Mouse (Mus musculus) mouse trophoblast stem cell (cell line): ENCODE data around the gene Specc1l.
"Not testable (repeated sequence)": the region's sequence is repeated elsewhere in the genome, so short reads cannot be mapped to it uniquely, and the experiment has no call there.

Experiments used
- in situ Hi-C, 2 experiments: fragments of 300-500 bp; cut with MseI, MboI; formaldehyde crosslinking; loops; 2 replicates in 1 of 2; 3 replicates in 1 of 2; pipeline ENCODE4 v1.15.1; 2025

Specc1l gene

DNA sequence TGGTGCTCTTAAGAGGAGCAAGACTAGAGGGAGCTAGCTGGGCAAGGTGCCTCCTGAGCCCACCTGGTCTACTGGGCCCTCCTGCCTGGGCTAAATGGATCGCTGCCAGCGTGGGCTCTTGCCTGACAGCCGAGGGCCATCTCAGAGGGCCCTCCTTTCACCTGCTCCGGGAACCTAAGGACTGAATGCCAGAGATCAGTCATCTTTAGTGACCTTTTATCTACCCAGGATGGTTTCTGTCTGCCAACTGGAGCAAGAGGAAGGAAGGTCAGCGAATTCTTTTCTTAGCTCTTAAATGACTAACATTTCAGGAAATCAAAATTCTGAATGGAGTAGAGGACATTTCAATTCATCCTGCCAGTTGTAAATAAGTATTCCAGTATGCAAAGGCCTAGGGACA, 138.7 kb downstream of the Specc1l start:
- in situ Hi-C loops: no loop called here

DNA sequence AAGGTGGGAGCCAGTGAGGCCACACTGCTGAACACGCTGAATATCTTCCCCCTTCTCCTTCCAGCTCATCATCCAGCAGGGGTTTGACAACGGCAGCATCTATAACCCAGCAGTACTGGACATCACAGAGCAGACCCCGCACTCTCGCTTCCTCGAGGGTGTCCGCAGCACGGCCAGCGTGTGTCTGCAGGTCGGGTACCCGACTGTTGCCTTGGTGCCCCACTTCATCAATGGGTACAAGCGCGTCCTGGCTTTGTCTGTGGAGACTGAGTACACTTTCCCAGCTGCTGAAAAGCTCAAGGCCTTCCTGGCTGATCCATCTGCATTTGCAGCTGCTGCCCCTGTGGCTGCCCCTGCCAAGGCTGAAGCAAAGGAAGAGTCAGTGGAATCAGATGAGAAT, 140.7 kb downstream of the Specc1l start:
- in situ Hi-C loops: no loop called here

DNA sequence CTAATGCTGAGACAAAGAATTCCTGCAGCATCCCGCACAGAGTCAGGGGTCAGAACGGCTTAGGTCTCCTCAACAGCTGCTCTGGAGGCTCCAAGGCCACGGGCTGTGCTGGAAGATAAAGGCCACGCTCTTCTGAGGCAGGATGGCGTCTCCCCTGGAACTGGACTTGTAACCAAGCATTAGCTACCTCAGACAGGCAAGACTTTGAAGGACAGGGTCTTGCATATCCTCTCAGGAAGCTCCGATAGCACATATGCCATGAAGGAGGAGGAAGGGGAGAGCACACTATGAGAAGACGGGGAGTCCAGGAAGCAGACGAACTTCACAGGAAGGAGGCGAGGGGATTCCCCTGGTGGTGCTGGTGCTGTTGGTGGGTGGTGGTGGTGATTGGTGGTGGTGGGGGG, 142.0 kb downstream of the Specc1l start:
- in situ Hi-C loops: not testable (repeated sequence)

DNA sequence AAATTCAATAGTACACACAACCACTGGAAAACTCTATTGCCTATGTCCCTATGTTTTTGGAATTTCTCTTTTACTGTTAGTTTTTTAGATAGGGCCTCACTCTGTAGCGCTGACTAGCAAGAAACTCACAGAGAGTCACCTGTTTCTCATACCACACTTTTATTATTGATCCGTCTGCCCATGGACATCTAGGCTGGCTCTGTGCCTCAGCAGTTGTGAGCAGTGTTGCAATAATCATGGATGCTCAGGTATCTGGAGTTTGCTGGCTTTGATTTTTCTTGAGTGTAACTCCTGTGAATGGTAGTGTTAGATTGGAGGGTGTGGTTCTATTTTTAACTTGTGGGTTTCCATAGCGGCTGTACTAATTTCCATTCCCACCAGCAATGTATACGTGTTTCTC, 143.5 kb downstream of the Specc1l start:
- in situ Hi-C loops: no loop called here
